Mouse (Mus musculus): ENCODE measurements around the gene Mta2. TPM values are rescaled to one million over a fixed set of nuclear protein-coding genes. Genes with fewer than 3 reads are reported as not detected.

Gene Mta2
- polyA plus RNA-seq, 1 experiment from 2014 or later, result 39.7 TPM

DNA sequence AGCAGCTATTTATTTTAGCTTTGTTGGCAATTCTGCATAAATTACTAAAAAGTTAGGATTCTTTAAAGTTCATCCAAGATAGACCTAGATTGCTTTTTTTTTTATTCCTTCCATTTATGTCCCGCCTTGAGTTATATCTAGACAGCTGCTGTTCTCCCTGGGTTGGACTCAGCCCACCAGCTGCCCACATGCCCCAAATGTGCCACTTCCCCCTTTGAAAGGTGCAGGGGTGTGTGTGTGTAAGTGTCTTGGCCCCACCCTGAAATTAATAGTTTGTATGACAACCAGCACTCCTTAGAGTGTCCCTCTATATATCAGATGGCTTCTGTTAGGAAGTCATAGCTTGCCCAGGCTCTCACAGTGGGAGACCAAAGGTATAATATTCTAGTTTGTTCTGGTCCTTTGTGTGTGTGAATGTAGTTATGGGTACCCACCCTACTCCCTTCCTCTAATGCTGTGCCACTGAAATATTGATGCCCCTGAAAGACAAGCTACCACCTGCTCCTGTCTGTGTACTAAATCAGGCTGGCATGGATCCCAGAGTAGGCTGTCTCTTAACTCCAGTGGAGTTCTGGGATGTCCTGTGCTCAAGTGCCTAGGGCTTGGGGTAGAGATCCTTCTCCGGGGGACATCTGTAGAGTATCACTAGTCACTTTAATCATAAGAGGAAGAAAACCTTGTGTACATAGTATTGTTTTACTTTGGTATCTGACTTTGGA, 39.9 kb downstream of the Mta2 start:
- ATAC-seq (ENCODE audit: low read depth), result peak; percentile 53
- WGBS, result 60% methylated on average over 2 of the region's 2 CpGs
- DNase-seq (ENCODE audit: low spot score), result peak; percentile 87
- Histone ChIP-seq H3K4me3 (ENCODE audit: low read depth, low read length) (no peak overlapping the region), H3K4me2 (ENCODE audit: low read depth, low read length) (no peak overlapping the region), H3K4me1 (ENCODE audit: control insufficient read depth, insufficient read depth, low read length) (peaks cover 20% of the 10 kb centered on the region), H3K9me3 (ENCODE audit: control insufficient read depth, low read length) (no peaks in the 10 kb centered on the region), H3K27me3 (replicated peaks; ENCODE audit: control insufficient read depth, insufficient read depth, low read length) (no peaks in the 10 kb centered on the region), H3K27ac (replicated peaks; ENCODE audit: low read depth, low read length) (peak overlapping the region; percentile 35; the same call in 1 of the 2 replicates), H3K36me3 (ENCODE audit: control insufficient read depth, insufficient read depth, low read length) (peaks cover 45% of the 10 kb centered on the region), H3K9ac (ENCODE audit: low read depth, low read length) (no peak overlapping the region)

DNA sequence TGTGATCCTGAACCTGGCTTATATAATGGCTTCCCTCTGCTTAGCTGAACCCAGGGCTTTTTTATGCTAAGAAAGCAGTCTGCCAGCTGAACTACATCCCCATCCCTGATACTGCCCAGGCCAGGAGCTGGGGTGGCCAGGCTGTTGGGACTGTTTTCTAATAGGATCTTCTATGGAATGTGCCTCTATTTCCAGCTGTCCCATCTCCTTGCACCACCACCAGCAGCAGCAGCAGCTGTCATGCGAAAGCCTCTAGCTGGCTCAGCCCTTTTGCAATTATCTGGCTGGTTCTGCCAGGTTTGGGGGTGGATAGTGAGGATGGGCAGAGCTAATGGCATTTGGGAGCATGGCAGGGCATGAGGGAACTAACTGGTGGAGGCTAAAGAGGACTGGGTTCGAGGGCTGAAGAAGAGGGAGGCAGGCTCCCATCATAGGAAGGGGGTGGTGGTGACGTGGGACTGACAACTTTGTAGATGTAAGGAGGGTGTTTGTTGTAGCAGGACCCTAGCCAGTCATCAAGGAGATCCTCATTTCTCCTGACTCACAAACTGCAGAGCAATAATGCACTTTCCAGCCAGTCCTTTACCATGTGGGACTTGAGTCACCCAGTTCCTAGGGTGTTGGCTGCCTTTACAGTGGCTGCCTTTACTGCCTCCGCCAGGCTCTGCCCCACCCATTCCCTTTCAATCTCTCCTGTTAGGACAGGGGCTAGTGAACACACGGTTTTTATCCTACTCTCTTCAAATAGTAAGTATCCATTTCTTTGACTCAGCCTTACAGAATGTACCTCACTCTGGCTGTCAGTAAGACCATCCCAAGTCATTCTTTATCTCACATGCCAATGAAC, 40.9 kb downstream of the Mta2 start:
- H3K4me2 ChIP-seq (ENCODE audit: low read depth, low read length), result no peak overlapping the region
- H3K27me3 ChIP-seq (replicated peaks; ENCODE audit: control insufficient read depth, insufficient read depth, low read length), result no peaks in the 10 kb centered on the region
- H3K4me1 ChIP-seq (ENCODE audit: control insufficient read depth, insufficient read depth, low read length), result peaks cover 20% of the 10 kb centered on the region
- peak overlapping the region; percentile 71 for H3K27ac ChIP-seq (replicated peaks; ENCODE audit: low read depth, low read length)
- no peak overlapping the region for H3K4me3 ChIP-seq (ENCODE audit: low read depth, low read length)
- DNase-seq (ENCODE audit: low spot score), result peak; percentile 43
- no peaks in the 10 kb centered on the region for H3K9me3 ChIP-seq (ENCODE audit: control insufficient read depth, low read length)
- H3K36me3 ChIP-seq (ENCODE audit: control insufficient read depth, insufficient read depth, low read length), result peaks cover 37% of the 10 kb centered on the region
- 50% methylated on average over 5 of the region's 5 CpGs for WGBS
- no peak overlapping the region for H3K9ac ChIP-seq (ENCODE audit: low read depth, low read length)
- ATAC-seq (ENCODE audit: low read depth), result peak; percentile 48; the same call in 1 of the 2 replicates

DNA sequence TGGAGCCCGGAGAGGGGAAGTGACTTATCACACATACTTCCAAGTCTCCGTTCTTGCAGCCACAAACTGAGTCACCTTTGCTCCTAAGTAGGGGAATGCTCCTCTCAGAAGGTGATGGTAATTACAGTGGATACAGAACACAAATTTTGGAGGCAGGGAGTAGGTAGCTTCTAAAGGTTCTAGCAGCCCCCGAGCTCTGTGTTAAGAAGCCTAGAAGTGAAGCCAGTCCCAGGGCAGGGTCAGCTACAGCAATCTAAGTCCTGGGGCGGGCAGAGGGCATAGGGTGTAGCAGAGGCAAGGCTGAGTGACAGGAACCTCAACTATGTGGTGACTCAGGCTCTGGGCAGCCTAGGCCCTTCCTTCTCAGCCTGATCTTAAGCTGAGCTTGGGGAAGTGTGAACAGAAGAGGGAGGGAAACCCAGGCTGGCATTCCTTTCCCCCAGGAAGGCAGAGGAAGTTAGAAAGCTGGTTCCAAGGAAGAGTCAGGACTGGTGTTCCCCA, 41.5 kb downstream of the Mta2 start:
- peak; percentile 45 for DNase-seq (ENCODE audit: low spot score)

DNA sequence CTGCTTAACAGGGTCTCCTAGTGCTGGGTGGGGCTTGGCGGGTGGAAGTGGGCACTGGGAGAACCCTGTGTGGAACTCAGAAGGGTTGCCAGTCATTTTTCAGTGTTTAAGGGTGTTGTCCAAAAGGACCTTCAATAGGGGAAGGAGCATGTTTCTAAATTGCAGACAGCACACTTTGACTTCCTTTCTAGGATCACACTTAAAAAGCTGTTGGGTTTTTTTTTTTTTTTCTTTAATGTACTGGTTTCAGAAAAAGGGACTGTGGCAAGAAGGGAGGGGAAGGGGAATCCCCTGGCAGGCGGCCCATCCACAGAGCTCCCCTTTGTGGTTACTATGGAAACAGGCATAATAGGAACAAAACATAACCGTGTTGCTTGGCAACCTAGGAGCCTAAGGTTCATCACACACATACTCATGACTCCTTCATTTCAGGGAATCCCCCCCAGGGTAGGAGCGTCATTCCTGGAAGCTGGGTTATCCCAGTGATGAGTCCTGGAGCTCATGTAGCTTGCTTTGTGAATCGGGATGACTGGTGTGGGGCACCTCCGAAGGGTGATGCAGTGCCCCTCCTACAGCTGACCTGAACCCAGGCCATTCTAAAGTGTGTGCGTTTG, 42.7 kb downstream of the Mta2 start:
- Histone ChIP-seq H3K27me3 (replicated peaks; ENCODE audit: control insufficient read depth, insufficient read depth, low read length) (no peaks in the 10 kb centered on the region), H3K4me3 (ENCODE audit: low read depth, low read length) (no peak overlapping the region), H3K9me3 (ENCODE audit: control insufficient read depth, low read length) (no peaks in the 10 kb centered on the region), H3K4me2 (ENCODE audit: low read depth, low read length) (peak overlapping the region; percentile 6; the same call in 1 of the 2 replicates), H3K4me1 (ENCODE audit: control insufficient read depth, insufficient read depth, low read length) (peaks cover 33% of the 10 kb centered on the region), H3K36me3 (ENCODE audit: control insufficient read depth, insufficient read depth, low read length) (peaks cover 18% of the 10 kb centered on the region), H3K27ac (replicated peaks; ENCODE audit: low read depth, low read length) (peak overlapping the region; percentile 71), H3K9ac (ENCODE audit: low read depth, low read length) (0 out of 2 replicates have a peak overlapping the region, but pooled peaks have one; percentile 3)
- WGBS, result 8% methylated on average over 7 of the region's 7 CpGs
- ATAC-seq (ENCODE audit: low read depth) (peak; percentile 17; the same call in 1 of the 2 replicates), DNase-seq (ENCODE audit: low spot score) (peak; percentile 93)

More for the DNA sequence above, 41.5 kb downstream of the Mta2 start:
- Histone ChIP-seq H3K4me1 (ENCODE audit: control insufficient read depth, insufficient read depth, low read length) (peaks cover 26% of the 10 kb centered on the region), H3K27me3 (replicated peaks; ENCODE audit: control insufficient read depth, insufficient read depth, low read length) (no peaks in the 10 kb centered on the region), H3K36me3 (ENCODE audit: control insufficient read depth, insufficient read depth, low read length) (peaks cover 30% of the 10 kb centered on the region), H3K27ac (replicated peaks; ENCODE audit: low read depth, low read length) (peak overlapping the region; percentile 71), H3K9ac (ENCODE audit: low read depth, low read length) (no peak overlapping the region), H3K4me2 (ENCODE audit: low read depth, low read length) (no peak overlapping the region), H3K4me3 (ENCODE audit: low read depth, low read length) (no peak overlapping the region), H3K9me3 (ENCODE audit: control insufficient read depth, low read length) (no peaks in the 10 kb centered on the region)
- WGBS, result 32% methylated on average over 4 of the region's 4 CpGs
- no peak for ATAC-seq (ENCODE audit: low read depth)

DNA sequence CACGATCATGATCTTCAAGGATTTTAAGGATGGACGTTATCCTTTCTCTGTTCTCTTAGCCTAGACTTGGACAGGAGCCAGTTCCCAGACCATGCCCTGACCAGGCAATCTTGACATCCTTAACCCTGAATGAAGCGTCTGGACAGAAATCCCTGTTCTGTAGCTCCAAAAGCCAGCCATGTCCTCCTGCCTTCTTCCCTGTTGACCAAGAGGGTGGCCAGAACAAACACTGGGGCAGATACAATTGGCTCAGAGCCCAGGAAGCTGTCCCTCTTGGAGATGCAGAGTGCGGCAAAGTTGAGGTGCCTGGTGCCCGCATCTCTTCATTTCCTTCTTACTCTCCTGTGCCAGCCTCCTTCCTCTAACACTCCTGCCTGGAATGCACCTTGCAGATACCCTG, 44.2 kb downstream of the Mta2 start:
- ATAC-seq (ENCODE audit: low read depth) (no peak), DNase-seq (ENCODE audit: low spot score) (no peak)
- 64% methylated on average over 5 of the region's 5 CpGs for WGBS
- peaks cover 33% of the 10 kb centered on the region for H3K4me1 ChIP-seq (ENCODE audit: control insufficient read depth, insufficient read depth, low read length)
- H3K27me3 ChIP-seq (replicated peaks; ENCODE audit: control insufficient read depth, insufficient read depth, low read length), result no peaks in the 10 kb centered on the region
- H3K9ac ChIP-seq (ENCODE audit: low read depth, low read length), result no peak overlapping the region
- no peak overlapping the region for H3K4me2 ChIP-seq (ENCODE audit: low read depth, low read length)
- 0 out of 2 replicates have a peak, but pooled peaks cover 3% of the 10 kb centered on the region for H3K36me3 ChIP-seq (ENCODE audit: control insufficient read depth, insufficient read depth, low read length)
- H3K27ac ChIP-seq (replicated peaks; ENCODE audit: low read depth, low read length), result no peak overlapping the region
- H3K9me3 ChIP-seq (ENCODE audit: control insufficient read depth, low read length), result no peaks in the 10 kb centered on the region
- H3K4me3 ChIP-seq (ENCODE audit: low read depth, low read length), result no peak overlapping the region

DNA sequence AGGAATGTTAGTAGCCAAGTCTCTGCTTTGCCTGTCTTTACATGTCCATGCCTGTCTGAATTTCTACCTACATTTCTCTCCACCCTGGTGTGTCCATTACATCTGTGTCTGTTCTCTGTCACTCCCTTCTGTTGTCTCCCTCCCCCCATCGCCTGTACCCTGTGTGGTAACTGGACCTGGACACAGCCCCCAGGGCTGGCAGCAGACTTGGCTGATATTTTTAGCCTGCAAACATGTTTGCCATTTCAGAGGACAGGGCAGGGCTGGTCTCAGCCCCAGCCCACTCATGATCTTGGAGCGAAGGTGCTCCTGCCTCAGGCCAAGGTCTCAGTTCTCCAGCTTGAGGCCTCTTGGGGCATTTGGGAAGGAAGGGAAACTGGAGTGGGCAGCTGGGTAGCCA, 46.1 kb downstream of the Mta2 start:
- Histone ChIP-seq H3K4me3 (ENCODE audit: low read depth, low read length) (no peak overlapping the region), H3K9ac (ENCODE audit: low read depth, low read length) (peak overlapping the region; percentile 21; the same call in 1 of the 2 replicates), H3K27ac (replicated peaks; ENCODE audit: low read depth, low read length) (peak overlapping the region; percentile 99; the same call in 1 of the 2 replicates), H3K4me1 (ENCODE audit: control insufficient read depth, insufficient read depth, low read length) (peaks cover 52% of the 10 kb centered on the region), H3K27me3 (replicated peaks; ENCODE audit: control insufficient read depth, insufficient read depth, low read length) (no peaks in the 10 kb centered on the region), H3K9me3 (ENCODE audit: control insufficient read depth, low read length) (no peaks in the 10 kb centered on the region), H3K4me2 (ENCODE audit: low read depth, low read length) (peak overlapping the region; percentile 81), H3K36me3 (ENCODE audit: control insufficient read depth, insufficient read depth, low read length) (no peaks in the 10 kb centered on the region)
- ATAC-seq (ENCODE audit: low read depth) (no peak), DNase-seq (ENCODE audit: low spot score) (peak; percentile 42)
- WGBS, result 32% methylated on average over 2 of the region's 2 CpGs

DNA sequence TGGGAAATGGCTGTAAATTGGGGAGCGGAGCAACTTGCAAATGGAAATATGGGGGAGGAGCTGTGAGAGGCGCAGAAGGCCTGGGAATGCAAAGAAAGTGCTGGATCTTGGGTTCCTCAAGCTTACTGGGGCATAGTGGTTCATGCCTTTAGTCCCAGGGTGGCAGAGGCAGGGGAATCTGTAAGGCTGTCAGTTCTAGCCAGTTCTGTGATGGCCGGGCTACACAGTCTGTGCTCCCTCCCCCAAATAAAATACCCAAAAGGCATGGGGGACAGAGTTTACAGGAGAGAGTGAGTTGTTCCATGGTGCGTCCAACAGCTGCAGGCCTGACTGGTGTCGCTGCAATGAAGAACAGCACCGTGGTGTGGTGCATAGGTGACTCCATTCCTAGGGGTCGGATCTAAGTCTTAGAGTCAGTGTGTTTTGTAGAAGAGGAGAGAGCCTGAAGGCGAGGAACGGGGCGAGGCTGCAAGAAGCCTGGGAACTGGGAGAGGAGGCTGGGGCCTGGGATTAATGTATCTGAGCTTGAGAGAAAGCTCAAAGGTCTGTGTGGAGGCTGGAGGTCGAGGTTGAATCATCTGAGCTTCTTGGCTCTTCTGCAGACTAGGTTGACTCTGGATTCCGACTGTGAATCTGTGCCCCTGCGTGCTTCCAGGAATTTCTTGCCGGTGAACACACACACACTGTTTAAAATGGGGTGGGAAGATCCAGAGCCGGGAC, 46.8 kb downstream of the Mta2 start:
- Histone ChIP-seq H3K9me3 (ENCODE audit: control insufficient read depth, low read length) (no peaks in the 10 kb centered on the region), H3K9ac (ENCODE audit: low read depth, low read length) (peak overlapping the region; percentile 96), H3K4me1 (ENCODE audit: control insufficient read depth, insufficient read depth, low read length) (peaks cover 52% of the 10 kb centered on the region), H3K27ac (replicated peaks; ENCODE audit: low read depth, low read length) (peak overlapping the region; percentile 99), H3K27me3 (replicated peaks; ENCODE audit: control insufficient read depth, insufficient read depth, low read length) (no peaks in the 10 kb centered on the region), H3K36me3 (ENCODE audit: control insufficient read depth, insufficient read depth, low read length) (no peaks in the 10 kb centered on the region), H3K4me3 (ENCODE audit: low read depth, low read length) (peak overlapping the region; percentile 92), H3K4me2 (ENCODE audit: low read depth, low read length) (peak overlapping the region; percentile 81)
- WGBS, result 10% methylated on average over 15 of the region's 15 CpGs
- DNase-seq (ENCODE audit: low spot score), result no peak
- ATAC-seq (ENCODE audit: low read depth), result no peak

All from embryonic facial prominence, embryonic 14.5 days (tissue).